Mouse (Mus musculus) heart, postnatal 25 days (tissue): Measurements from ENCODE around the gene Snn. TPM values are rescaled to one million over a fixed set of nuclear protein-coding genes. Genes with fewer than 3 reads are reported as not detected.

Experiments used
- DNase-seq: peaks from one replicate; pipeline ENCODE4 v3.0.0; 2022; ENCODE audit warnings: low spot score
- intact Hi-C: fragments of 180-260 bp; cut with DNase I; formaldehyde crosslinking; loops from one replicate; pipeline ENCODE4 v1.15.1; 2025
- total RNA-seq, 2 experiments: library from RNA; stranded (reverse); gene quantifications; 2 replicates each; pipeline ENCODE4 v1.2.3; 2021

Gene Snn
- total RNA-seq, 2 experiments from 2014 or later = 28.3 to 33.3 TPM

- no peak for DNase-seq
- intact Hi-C loops = loop anchor here (2.0 to 5.0 kb wide), 2 partner anchors 18 to 60 kb away; partner anchors contain the start of gene Txndc11
Measured at GRCm38 (mm10) chr16:11072454-11072853, 11.7 kb downstream of the Snn start.

- DNase-seq = no peak
- intact Hi-C loops = loop anchor here (2.0 to 5.0 kb wide), 2 partner anchors 18 to 59 kb away; partner anchors contain the start of gene Txndc11
Measured at GRCm38 (mm10) chr16:11073060-11073459, 12.3 kb downstream of the Snn start.

- intact Hi-C loops = no loop called here
- DNase-seq = no peak
Measured at GRCm38 (mm10) chr16:11077601-11078201, 17.0 kb downstream of the Snn start.

- intact Hi-C loops = no loop called here
- DNase-seq = no peak
Measured at GRCm38 (mm10) chr16:11078216-11078869, 17.6 kb downstream of the Snn start.

- no peak for DNase-seq
Measured at GRCm38 (mm10) chr16:11084181-11084580, 23.4 kb downstream of the Snn start.

GRCm38 (mm10) chr16:11086299-11086698 lies 25.6 kb downstream of the Snn start:
- intact Hi-C loops = no loop called here
- no peak for DNase-seq

More at GRCm38 (mm10) chr16:11084181-11084580, 23.4 kb downstream of the Snn start:
- intact Hi-C loops = loop anchor here (5.0 kb wide), 1 partner anchor 38 kb away; no protein-coding TSS in a partner anchor

- intact Hi-C loops = no loop called here
- DNase-seq = no peak
Measured at GRCm38 (mm10) chr16:11086856-11087588, 26.3 kb downstream of the Snn start.

- DNase-seq = no peak
- intact Hi-C loops = loop anchor here (2.0 to 5.0 kb wide), 2 partner anchors 18 to 54 kb away; no protein-coding TSS in a partner anchor
Measured at GRCm38 (mm10) chr16:11090836-11091570, 30.3 kb downstream of the Snn start.

GRCm38 (mm10) chr16:11092061-11092460 lies 31.3 kb downstream of the Snn start:
- intact Hi-C loops = loop anchor here (5.0 kb wide), 1 partner anchor 55 kb away; no protein-coding TSS in a partner anchor

GRCm38 (mm10) chr16:11092523-11092922 lies 31.8 kb downstream of the Snn start:
- intact Hi-C loops = loop anchor here (5.0 kb wide), 1 partner anchor 55 kb away; no protein-coding TSS in a partner anchor

More at GRCm38 (mm10) chr16:11092061-11092460, 31.3 kb downstream of the Snn start:
- no peak for DNase-seq

GRCm38 (mm10) chr16:11093717-11094386 lies 33.1 kb downstream of the Snn start:
- intact Hi-C loops = loop anchor here (5.0 kb wide), 1 partner anchor 57 kb away; no protein-coding TSS in a partner anchor
- DNase-seq = no peak

More at GRCm38 (mm10) chr16:11092523-11092922, 31.8 kb downstream of the Snn start:
- no peak for DNase-seq

GRCm38 (mm10) chr16:11097301-11097700 lies 36.6 kb downstream of the Snn start:
- intact Hi-C loops = loop anchor here (5.0 kb wide), 1 partner anchor 40 kb away; no protein-coding TSS in a partner anchor
- DNase-seq = no peak

- no peak for DNase-seq
- intact Hi-C loops = no loop called here
Measured at GRCm38 (mm10) chr16:11104905-11105304, 44.2 kb downstream of the Snn start.

GRCm38 (mm10) chr16:11109198-11109740 lies 48.5 kb downstream of the Snn start:
- no peak for DNase-seq
- intact Hi-C loops = loop anchor here (1.0 kb wide), 1 partner anchor 73 kb away; no protein-coding TSS in a partner anchor

- intact Hi-C loops = loop anchor here (5.0 kb wide), 1 partner anchor 40 kb away; no protein-coding TSS in a partner anchor
- no peak for DNase-seq
Measured at GRCm38 (mm10) chr16:11122625-11123024, 61.9 kb downstream of the Snn start.

- intact Hi-C loops = loop anchor here (5.0 kb wide), 1 partner anchor 42 kb away; no protein-coding TSS in a partner anchor
- DNase-seq = no peak
Measured at GRCm38 (mm10) chr16:11124110-11124509, 63.4 kb downstream of the Snn start.
